Mouse (Mus musculus) forebrain, embryonic 10.5 days (tissue): ENCODE measurements at regions not wholly inside any gene's neighbourhood (a gene's known extent, or its start where the extent isn't known, plus 50 kb on each side); places are given as distances from the start of the nearest gene placed in this dataset.
"Not testable (repeated sequence)": the region's sequence is repeated elsewhere in the genome, so short reads cannot be mapped to it uniquely, and the experiment has no call there.

Experiments
- DNase-seq: peaks from one replicate; pipeline ENCODE4 v3.0.0-alpha.2; 2017; ENCODE audit warnings: low spot score; ENCODE audit errors: extremely low spot score
- H3K27ac ChIP-seq: fragments of 300-500 bp; sonication (generic); 2 replicates; pipeline ENCODE4 v1.5.1; 2016; ENCODE audit warnings: mild to moderate bottlenecking
- H3K27me3 ChIP-seq: fragments of 300-500 bp; sonication (generic); 2 replicates; pipeline ENCODE4 v1.6.1; 2016; ENCODE audit warnings: mild to moderate bottlenecking; ENCODE audit not compliant: poor library complexity, severe bottlenecking
- H3K36me3 ChIP-seq: fragments of 300-500 bp; sonication (generic); replicated peaks from 2 replicates; pipeline ENCODE4 v1.6.1; 2016; ENCODE audit warnings: mild to moderate bottlenecking, moderate library complexity
- H3K4me1 ChIP-seq: fragments of 300-500 bp; sonication (generic); 2 replicates; pipeline ENCODE4 v1.6.1; 2016
- H3K4me3 ChIP-seq: fragments of 300-500 bp; sonication (generic); 2 replicates; pipeline ENCODE4 v1.5.1; 2016; ENCODE audit warnings: mild to moderate bottlenecking, moderate library complexity
- H3K9me3 ChIP-seq: fragments of 300-500 bp; sonication (generic); 2 replicates; pipeline ENCODE4 v1.6.1; 2016; ENCODE audit warnings: mild to moderate bottlenecking, moderate library complexity
- WGBS: fragments of 180-500 bp; shearing (Covaris S2); methylation state at CpG from one replicate; pipeline ENCODE4 v1.1.7; 2016; 5-methylcytosine and 5-hydroxymethylcytosine counted together

- not testable (repeated sequence) for H3K27ac ChIP-seq, DNase-seq, H3K4me3 ChIP-seq, H3K36me3 ChIP-seq, H3K4me1 ChIP-seq, H3K27me3 ChIP-seq, H3K9me3 ChIP-seq
- WGBS = 48% methylated on average over 6 of the region's 6 CpGs
Measured at GRCm38 (mm10) chr1:83811162-83811561, 403.2 kb upstream of the Sphkap start.

- no peak for DNase-seq
- no peaks in the 10 kb centered on the region for H3K36me3 ChIP-seq
- 91% methylated on average over 6 of the region's 6 CpGs for WGBS
- H3K9me3 ChIP-seq = no peaks in the 10 kb centered on the region
- no peaks in the 10 kb centered on the region for H3K27me3 ChIP-seq
- no peak overlapping the region for H3K4me3 ChIP-seq
- no peaks in the 10 kb centered on the region for H3K4me1 ChIP-seq
- H3K27ac ChIP-seq = no peak overlapping the region
Measured at GRCm38 (mm10) chr1:83808432-83808831, 400.4 kb upstream of the Sphkap start.

- H3K4me3 ChIP-seq = no peak overlapping the region
- WGBS = 88% methylated on average over 2 of the region's 2 CpGs
- no peak for DNase-seq
Measured at GRCm38 (mm10) chr1:83803345-83804041, 395.5 kb upstream of the Sphkap start.

GRCm38 (mm10) chr1:83801759-83802158 lies 393.8 kb upstream of the Sphkap start:
- no peak overlapping the region for H3K4me3 ChIP-seq
- no peak overlapping the region for H3K27ac ChIP-seq
- no peak for DNase-seq
- no peaks in the 10 kb centered on the region for H3K36me3 ChIP-seq
- H3K27me3 ChIP-seq = no peaks in the 10 kb centered on the region
- H3K4me1 ChIP-seq = no peaks in the 10 kb centered on the region
- no peaks in the 10 kb centered on the region for H3K9me3 ChIP-seq

More at GRCm38 (mm10) chr1:83803345-83804041, 395.5 kb upstream of the Sphkap start:
- no peaks in the 10 kb centered on the region for H3K36me3 ChIP-seq
- no peaks in the 10 kb centered on the region for H3K4me1 ChIP-seq
- no peaks in the 10 kb centered on the region for H3K27me3 ChIP-seq
- no peak overlapping the region for H3K27ac ChIP-seq
- no peaks in the 10 kb centered on the region for H3K9me3 ChIP-seq

- Histone ChIP-seq H3K4me1 (no peaks in the 10 kb centered on the region), H3K9me3 (no peaks in the 10 kb centered on the region), H3K36me3 (no peaks in the 10 kb centered on the region), H3K27me3 (no peaks in the 10 kb centered on the region), H3K27ac (no peak overlapping the region), H3K4me3 (no peak overlapping the region)
- 80% methylated on average over 7 of the region's 7 CpGs for WGBS
- DNase-seq = no peak
Measured at GRCm38 (mm10) chr1:83796961-83797891, 389.2 kb upstream of the Sphkap start.

- no peak for DNase-seq
- Histone ChIP-seq H3K4me3 (no peak overlapping the region), H3K27ac (no peak overlapping the region), H3K9me3 (no peaks in the 10 kb centered on the region), H3K36me3 (no peaks in the 10 kb centered on the region), H3K27me3 (no peaks in the 10 kb centered on the region), H3K4me1 (no peaks in the 10 kb centered on the region)
- WGBS = 74% methylated on average over 1 of the region's 1 CpGs
Measured at GRCm38 (mm10) chr1:83777151-83777550, 369.2 kb upstream of the Sphkap start.

- 85% methylated on average over 3 of the region's 3 CpGs for WGBS
- no peaks in the 10 kb centered on the region for H3K27me3 ChIP-seq
- DNase-seq = no peak
- no peak overlapping the region for H3K27ac ChIP-seq
- H3K4me1 ChIP-seq = no peaks in the 10 kb centered on the region
- no peaks in the 10 kb centered on the region for H3K36me3 ChIP-seq
- H3K9me3 ChIP-seq = no peaks in the 10 kb centered on the region
- no peak overlapping the region for H3K4me3 ChIP-seq
Measured at GRCm38 (mm10) chr1:83771160-83771559, 363.2 kb upstream of the Sphkap start.

- no peak overlapping the region for H3K27ac ChIP-seq
- WGBS = 90% methylated on average over 4 of the region's 4 CpGs
- DNase-seq = no peak
Measured at GRCm38 (mm10) chr1:83761499-83761898, 353.5 kb upstream of the Sphkap start.

GRCm38 (mm10) chr1:83756866-83757265 lies 348.9 kb upstream of the Sphkap start:
- DNase-seq = no peak
- no peaks in the 10 kb centered on the region for H3K36me3 ChIP-seq
- H3K27ac ChIP-seq = no peak overlapping the region
- H3K4me3 ChIP-seq = no peak overlapping the region
- no peaks in the 10 kb centered on the region for H3K9me3 ChIP-seq
- peaks cover 7% of the 10 kb centered on the region; the same call in 1 of the 2 replicates for H3K4me1 ChIP-seq
- H3K27me3 ChIP-seq = no peaks in the 10 kb centered on the region

More at GRCm38 (mm10) chr1:83761499-83761898, 353.5 kb upstream of the Sphkap start:
- H3K4me3 ChIP-seq = no peak overlapping the region
- H3K4me1 ChIP-seq = peaks cover 4% of the 10 kb centered on the region; the same call in 1 of the 2 replicates
- H3K9me3 ChIP-seq = no peaks in the 10 kb centered on the region
- H3K27me3 ChIP-seq = no peaks in the 10 kb centered on the region
- H3K36me3 ChIP-seq = no peaks in the 10 kb centered on the region

GRCm38 (mm10) chr1:83755336-83755735 lies 347.3 kb upstream of the Sphkap start:
- 93% methylated on average over 1 of the region's 1 CpGs for WGBS
- DNase-seq = no peak

GRCm38 (mm10) chr1:83752976-83753375 lies 345.0 kb upstream of the Sphkap start:
- H3K27me3 ChIP-seq = no peaks in the 10 kb centered on the region
- no peaks in the 10 kb centered on the region for H3K9me3 ChIP-seq
- no peak overlapping the region for H3K27ac ChIP-seq
- DNase-seq = no peak
- no peaks in the 10 kb centered on the region for H3K36me3 ChIP-seq
- H3K4me3 ChIP-seq = no peak overlapping the region
- WGBS = 66% methylated on average over 4 of the region's 4 CpGs
- H3K4me1 ChIP-seq = peaks cover 7% of the 10 kb centered on the region; the same call in 1 of the 2 replicates

More at GRCm38 (mm10) chr1:83755336-83755735, 347.3 kb upstream of the Sphkap start:
- no peaks in the 10 kb centered on the region for H3K9me3 ChIP-seq
- no peak overlapping the region for H3K27ac ChIP-seq
- no peaks in the 10 kb centered on the region for H3K36me3 ChIP-seq
- no peak overlapping the region for H3K4me3 ChIP-seq
- H3K4me1 ChIP-seq = peaks cover 7% of the 10 kb centered on the region; the same call in 1 of the 2 replicates
- H3K27me3 ChIP-seq = no peaks in the 10 kb centered on the region

- no peaks in the 10 kb centered on the region for H3K9me3 ChIP-seq
- no peaks in the 10 kb centered on the region for H3K27me3 ChIP-seq
- peaks cover 3% of the 10 kb centered on the region; the same call in 1 of the 2 replicates for H3K4me1 ChIP-seq
- WGBS = 74% methylated on average over 4 of the region's 4 CpGs
- H3K36me3 ChIP-seq = no peaks in the 10 kb centered on the region
- 0 out of 2 replicates have a peak overlapping the region, but pooled peaks have one; percentile 60 for H3K27ac ChIP-seq
- no peak overlapping the region for H3K4me3 ChIP-seq
- DNase-seq = no peak
Measured at GRCm38 (mm10) chr1:83748974-83749373, 341.0 kb upstream of the Sphkap start.

GRCm38 (mm10) chr1:83748061-83748460 lies 340.1 kb upstream of the Sphkap start:
- no peaks in the 10 kb centered on the region for H3K27me3 ChIP-seq
- H3K4me1 ChIP-seq = peaks cover 2% of the 10 kb centered on the region; the same call in 1 of the 2 replicates
- H3K4me3 ChIP-seq = no peak overlapping the region
- H3K36me3 ChIP-seq = no peaks in the 10 kb centered on the region
- H3K9me3 ChIP-seq = no peaks in the 10 kb centered on the region
- DNase-seq = no peak
- no peak overlapping the region for H3K27ac ChIP-seq
- WGBS = 69% methylated on average over 3 of the region's 3 CpGs
